Mouse (Mus musculus): ENCODE data around the gene Aebp1. TPM values are rescaled to one million over a fixed set of nuclear protein-coding genes. Genes with fewer than 3 reads are reported as not detected.

Aebp1 gene
- polyA plus RNA-seq, 1 experiment from 2014 or later, result 12.6 TPM

DNA sequence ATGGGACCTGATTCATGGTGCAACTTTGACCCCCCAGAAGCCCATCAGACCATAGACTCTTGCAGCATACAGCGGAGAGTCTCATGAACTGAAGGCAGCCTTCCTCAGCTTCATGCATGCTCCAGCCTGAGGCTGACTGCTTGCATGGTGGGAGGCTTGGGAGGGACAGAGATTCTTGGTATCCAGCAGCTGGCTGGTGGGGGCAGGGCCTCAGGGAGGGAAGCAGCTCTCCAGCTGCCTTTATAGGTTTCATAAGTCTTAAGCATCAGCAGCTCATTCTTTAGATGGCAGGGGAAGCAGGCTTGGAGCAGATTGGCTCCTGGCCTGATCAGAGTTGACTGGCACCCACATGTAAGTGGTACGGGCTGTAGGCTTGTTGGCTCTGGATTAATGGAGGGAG lies 5.4 kb downstream of the Aebp1 start:
- ATAC-seq, result no peak
- Histone ChIP-seq H3K4me3 (replicated peaks; ENCODE audit: low read length) (no peak overlapping the region), H3K4me1 (replicated peaks; ENCODE audit: control insufficient read depth, insufficient read depth, low read length) (peaks cover under 1% of the 10 kb centered on the region; the same call in 1 of the 2 replicates), H3K27me3 (replicated peaks; ENCODE audit: control insufficient read depth, insufficient read depth, low read length) (peaks cover 3% of the 10 kb centered on the region), H3K4me2 (ENCODE audit: low read length) (no peak overlapping the region), H3K9me3 (ENCODE audit: control insufficient read depth, low read length) (no peaks in the 10 kb centered on the region), H3K36me3 (ENCODE audit: control insufficient read depth, insufficient read depth) (0 out of 2 replicates have a peak, but pooled peaks cover 6% of the 10 kb centered on the region), H3K27ac (ENCODE audit: low read length) (no peak overlapping the region), H3K9ac (replicated peaks; ENCODE audit: low read depth, low read length) (no peak overlapping the region)
- WGBS, result 87% methylated on average over 2 of the region's 2 CpGs

- no peak overlapping the region for H3K4me2 ChIP-seq (ENCODE audit: low read length)
- no peak for ATAC-seq
- H3K4me3 ChIP-seq (replicated peaks; ENCODE audit: low read length), result no peak overlapping the region
- peaks cover 11% of the 10 kb centered on the region; the same call in 1 of the 2 replicates for H3K36me3 ChIP-seq (ENCODE audit: control insufficient read depth, insufficient read depth)
- 93% methylated on average over 12 of the region's 12 CpGs for WGBS
- no peak overlapping the region for H3K27ac ChIP-seq (ENCODE audit: low read length)
- no peaks in the 10 kb centered on the region for H3K9me3 ChIP-seq (ENCODE audit: control insufficient read depth, low read length)
- no peaks in the 10 kb centered on the region for H3K27me3 ChIP-seq (replicated peaks; ENCODE audit: control insufficient read depth, insufficient read depth, low read length)
- H3K4me1 ChIP-seq (replicated peaks; ENCODE audit: control insufficient read depth, insufficient read depth, low read length), result no peaks in the 10 kb centered on the region
- no peak overlapping the region for H3K9ac ChIP-seq (replicated peaks; ENCODE audit: low read depth, low read length)
Measured at GRCm38 (mm10) chr11:5868324-5868723, 6.6 kb downstream of the Aebp1 start.

DNA sequence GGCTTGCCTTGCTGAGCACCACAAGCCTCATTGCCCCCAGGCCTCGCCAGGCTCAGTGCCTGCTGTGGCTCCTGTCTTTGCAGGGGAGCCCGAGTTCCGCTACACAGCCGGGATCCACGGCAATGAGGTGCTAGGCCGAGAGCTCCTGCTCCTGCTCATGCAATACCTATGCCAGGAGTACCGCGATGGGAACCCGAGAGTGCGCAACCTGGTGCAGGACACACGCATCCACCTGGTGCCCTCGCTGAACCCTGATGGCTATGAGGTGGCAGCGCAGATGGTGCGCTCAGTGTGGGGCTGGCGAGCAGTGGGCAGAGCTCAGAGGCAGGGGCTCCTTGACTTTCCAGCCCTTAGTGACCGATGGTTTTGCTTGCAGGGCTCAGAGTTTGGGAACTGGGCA lies 7.6 kb downstream of the Aebp1 start:
- H3K27me3 ChIP-seq (replicated peaks; ENCODE audit: control insufficient read depth, insufficient read depth, low read length), result no peaks in the 10 kb centered on the region
- H3K4me3 ChIP-seq (replicated peaks; ENCODE audit: low read length), result no peak overlapping the region
- no peak for ATAC-seq
- H3K4me1 ChIP-seq (replicated peaks; ENCODE audit: control insufficient read depth, insufficient read depth, low read length), result no peaks in the 10 kb centered on the region
- no peak overlapping the region for H3K4me2 ChIP-seq (ENCODE audit: low read length)
- no peak overlapping the region for H3K9ac ChIP-seq (replicated peaks; ENCODE audit: low read depth, low read length)
- H3K27ac ChIP-seq (ENCODE audit: low read length), result no peak overlapping the region
- peaks cover 14% of the 10 kb centered on the region for H3K36me3 ChIP-seq (ENCODE audit: control insufficient read depth, insufficient read depth)
- H3K9me3 ChIP-seq (ENCODE audit: control insufficient read depth, low read length), result no peaks in the 10 kb centered on the region
- WGBS, result 90% methylated on average over 16 of the region's 16 CpGs

DNA sequence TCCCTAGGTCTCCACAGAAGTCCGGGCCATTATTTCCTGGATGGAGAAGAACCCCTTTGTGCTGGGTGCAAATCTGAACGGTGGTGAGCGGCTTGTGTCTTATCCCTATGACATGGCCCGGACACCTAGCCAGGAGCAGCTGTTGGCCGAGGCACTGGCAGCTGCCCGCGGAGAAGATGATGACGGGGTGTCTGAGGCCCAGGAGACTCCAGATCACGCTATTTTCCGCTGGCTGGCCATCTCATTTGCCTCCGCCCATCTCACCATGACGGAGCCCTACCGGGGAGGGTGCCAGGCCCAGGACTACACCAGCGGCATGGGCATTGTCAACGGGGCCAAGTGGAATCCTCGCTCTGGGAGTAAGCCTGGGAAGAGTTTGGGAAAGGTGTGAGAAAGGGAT lies 8.3 kb downstream of the Aebp1 start:
- Histone ChIP-seq H3K4me1 (replicated peaks; ENCODE audit: control insufficient read depth, insufficient read depth, low read length) (no peaks in the 10 kb centered on the region), H3K27me3 (replicated peaks; ENCODE audit: control insufficient read depth, insufficient read depth, low read length) (no peaks in the 10 kb centered on the region), H3K9me3 (ENCODE audit: control insufficient read depth, low read length) (no peaks in the 10 kb centered on the region), H3K9ac (replicated peaks; ENCODE audit: low read depth, low read length) (no peak overlapping the region), H3K4me3 (replicated peaks; ENCODE audit: low read length) (no peak overlapping the region), H3K36me3 (ENCODE audit: control insufficient read depth, insufficient read depth) (peaks cover 14% of the 10 kb centered on the region), H3K27ac (ENCODE audit: low read length) (no peak overlapping the region), H3K4me2 (ENCODE audit: low read length) (no peak overlapping the region)
- ATAC-seq, result no peak
- 88% methylated on average over 16 of the region's 16 CpGs for WGBS

- Histone ChIP-seq H3K9me3 (ENCODE audit: control insufficient read depth, low read length) (no peaks in the 10 kb centered on the region), H3K4me3 (replicated peaks; ENCODE audit: low read length) (no peak overlapping the region), H3K36me3 (ENCODE audit: control insufficient read depth, insufficient read depth) (peaks cover 14% of the 10 kb centered on the region), H3K4me1 (replicated peaks; ENCODE audit: control insufficient read depth, insufficient read depth, low read length) (peaks cover 17% of the 10 kb centered on the region), H3K9ac (replicated peaks; ENCODE audit: low read depth, low read length) (no peak overlapping the region), H3K27ac (ENCODE audit: low read length) (no peak overlapping the region), H3K27me3 (replicated peaks; ENCODE audit: control insufficient read depth, insufficient read depth, low read length) (no peaks in the 10 kb centered on the region), H3K4me2 (ENCODE audit: low read length) (no peak overlapping the region)
- no peak for ATAC-seq
- 95% methylated on average over 11 of the region's 11 CpGs for WGBS
Measured at GRCm38 (mm10) chr11:5872707-5873106, 11.0 kb downstream of the Aebp1 start.

- no peak for ATAC-seq
- Histone ChIP-seq H3K4me2 (ENCODE audit: low read length) (no peak overlapping the region), H3K27me3 (replicated peaks; ENCODE audit: control insufficient read depth, insufficient read depth, low read length) (no peaks in the 10 kb centered on the region), H3K4me1 (replicated peaks; ENCODE audit: control insufficient read depth, insufficient read depth, low read length) (peaks cover 17% of the 10 kb centered on the region), H3K4me3 (replicated peaks; ENCODE audit: low read length) (no peak overlapping the region), H3K9ac (replicated peaks; ENCODE audit: low read depth, low read length) (no peak overlapping the region), H3K36me3 (ENCODE audit: control insufficient read depth, insufficient read depth) (peaks cover 14% of the 10 kb centered on the region), H3K9me3 (ENCODE audit: control insufficient read depth, low read length) (no peaks in the 10 kb centered on the region), H3K27ac (ENCODE audit: low read length) (no peak overlapping the region)
- WGBS, result 97% methylated on average over 9 of the region's 9 CpGs
Measured at GRCm38 (mm10) chr11:5873192-5873591, 11.4 kb downstream of the Aebp1 start.

DNA sequence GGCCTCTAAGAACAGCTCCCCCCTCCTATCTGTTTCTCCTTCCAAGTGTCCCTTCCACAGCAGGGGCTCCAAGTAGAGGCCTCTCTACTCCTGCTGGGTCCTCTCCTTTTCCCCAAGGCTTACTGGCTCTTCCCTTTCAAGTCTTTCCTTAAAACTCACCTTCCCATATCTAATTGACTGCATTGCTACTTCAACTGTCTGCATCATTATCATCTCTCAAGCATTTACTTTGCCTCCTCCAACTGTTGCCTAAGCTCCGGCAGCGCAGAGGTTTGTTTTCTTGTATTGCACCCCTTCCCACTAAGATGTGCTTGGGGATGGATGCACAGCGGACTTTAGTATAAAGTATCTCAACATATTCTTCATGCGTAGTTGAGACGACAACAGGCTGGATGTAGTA lies 15.7 kb downstream of the Aebp1 start:
- Histone ChIP-seq H3K4me3 (replicated peaks; ENCODE audit: low read length) (peak overlapping the region; percentile 78), H3K9me3 (ENCODE audit: control insufficient read depth, low read length) (no peaks in the 10 kb centered on the region), H3K4me2 (ENCODE audit: low read length) (peak overlapping the region; percentile 79), H3K4me1 (replicated peaks; ENCODE audit: control insufficient read depth, insufficient read depth, low read length) (peaks cover 22% of the 10 kb centered on the region), H3K27me3 (replicated peaks; ENCODE audit: control insufficient read depth, insufficient read depth, low read length) (no peaks in the 10 kb centered on the region), H3K36me3 (ENCODE audit: control insufficient read depth, insufficient read depth) (peaks cover 8% of the 10 kb centered on the region), H3K27ac (ENCODE audit: low read length) (no peak overlapping the region), H3K9ac (replicated peaks; ENCODE audit: low read depth, low read length) (peak overlapping the region; percentile 67)
- 2% methylated on average over 5 of the region's 5 CpGs for WGBS
- ATAC-seq, result no peak

- under 1% methylated on average over 52 of the region's 52 CpGs for WGBS
Measured at GRCm38 (mm10) chr11:5877921-5878526, 16.3 kb downstream of the Aebp1 start, which contains the start of gene Pold2. Gene Pold2 (minus strand): TSS chr11:5878292.

GRCm38 (mm10) chr11:5878661-5879060 lies 16.9 kb downstream of the Aebp1 start:
- peak overlapping the region; percentile 79 for H3K4me2 ChIP-seq (ENCODE audit: low read length)
- peaks cover 22% of the 10 kb centered on the region for H3K4me1 ChIP-seq (replicated peaks; ENCODE audit: control insufficient read depth, insufficient read depth, low read length)
- H3K27me3 ChIP-seq (replicated peaks; ENCODE audit: control insufficient read depth, insufficient read depth, low read length), result no peaks in the 10 kb centered on the region
- H3K9me3 ChIP-seq (ENCODE audit: control insufficient read depth, low read length), result no peaks in the 10 kb centered on the region
- H3K27ac ChIP-seq (ENCODE audit: low read length), result peak overlapping the region; percentile 90
- ATAC-seq, result no peak
- H3K4me3 ChIP-seq (replicated peaks; ENCODE audit: low read length), result peak overlapping the region; percentile 78
- H3K36me3 ChIP-seq (ENCODE audit: control insufficient read depth, insufficient read depth), result peaks cover 2% of the 10 kb centered on the region; the same call in 1 of the 2 replicates
- WGBS, result 31% methylated on average over 8 of the region's 8 CpGs
- peak overlapping the region; percentile 68 for H3K9ac ChIP-seq (replicated peaks; ENCODE audit: low read depth, low read length)

More at GRCm38 (mm10) chr11:5877921-5878526, 16.3 kb downstream of the Aebp1 start, which contains the start of gene Pold2:
- H3K4me2 ChIP-seq (ENCODE audit: low read length), result peak within 1 kb of the TSS; percentile 79
- no peaks in the 10 kb centered on the region for H3K9me3 ChIP-seq (ENCODE audit: control insufficient read depth, low read length)
- no peaks in the 10 kb centered on the region for H3K27me3 ChIP-seq (replicated peaks; ENCODE audit: control insufficient read depth, insufficient read depth, low read length)
- H3K9ac ChIP-seq (replicated peaks; ENCODE audit: low read depth, low read length), result peak within 1 kb of the TSS; percentile 68
- peaks cover 5% of the 10 kb centered on the region; the same call in 1 of the 2 replicates for H3K36me3 ChIP-seq (ENCODE audit: control insufficient read depth, insufficient read depth)
- H3K4me3 ChIP-seq (replicated peaks; ENCODE audit: low read length), result peak within 1 kb of the TSS; percentile 78
- H3K4me1 ChIP-seq (replicated peaks; ENCODE audit: control insufficient read depth, insufficient read depth, low read length), result peaks cover 22% of the 10 kb centered on the region
- ATAC-seq, result peak; percentile 99
- H3K27ac ChIP-seq (ENCODE audit: low read length), result peak within 1 kb of the TSS; percentile 90

Data from forebrain, embryonic 16.5 days (tissue).